In genomic region chr16:45148488-45149082, GRCm38 (mm10) we compare ENCODE assay signal across 30 mouse cellular contexts. TPM values are rescaled to one million over a fixed set of nuclear protein-coding genes. Genes with fewer than 3 reads are reported as not detected.
DNase-seq lines count a peak whose midpoint lies in the region; ATAC-seq and TF ChIP-seq lines count a peak whose summit lies in the region.
"Had no signal": no experiment of that assay in that cellular context is flagged by ENCODE, and none has a peak within 500 bp of the region (broad histone marks: within the 10 kb centered on the region; RNA-seq: fewer than 3 reads in every experiment).

No protein-coding gene starts in this region.

- no peaks in the 10 kb centered on the region for H3K4me1 ChIP-seq in lung, postnatal 0 days (ENCODE audit: insufficient read depth, low read depth, low read length)
- peaks cover 10% of the 10 kb centered on the region for H3K4me1 ChIP-seq in bone marrow macrophage, adult 2 months (ENCODE audit: control insufficient read depth, insufficient read depth, low read length)
- no peaks in the 10 kb centered on the region for H3K4me1 ChIP-seq in forebrain, embryonic 10.5 days
- H3K4me1 ChIP-seq: embryonic facial prominence, embryonic 12.5 days; forebrain, embryonic 15.5 days; kidney, embryonic 15.5 days; limb, embryonic 13.5 days; neural tube, embryonic 13.5 days had no signal

- no peak overlapping the region for H3K4me2 ChIP-seq in lung, postnatal 0 days (replicated peaks; ENCODE audit: low read depth, low read length)
- H3K4me2 ChIP-seq: embryonic facial prominence, embryonic 12.5 days; forebrain, embryonic 15.5 days; kidney, embryonic 15.5 days; limb, embryonic 13.5 days; liver, embryonic 11.5 days; midbrain, embryonic 11.5 days; neural tube, embryonic 13.5 days had no signal

- no peak overlapping the region for H3K9ac ChIP-seq in lung, postnatal 0 days (replicated peaks; ENCODE audit: low read depth)
- H3K9ac ChIP-seq: embryonic facial prominence, embryonic 12.5 days; forebrain, embryonic 15.5 days; kidney, embryonic 15.5 days; limb, embryonic 13.5 days; neural tube, embryonic 13.5 days had no signal

- H3K4me3 ChIP-seq in lung, postnatal 0 days (ENCODE audit: low read depth, low read length): no peak overlapping the region
- no peak overlapping the region for H3K4me3 ChIP-seq in bone marrow macrophage, adult 2 months (ENCODE audit: insufficient read depth, low read length)
- H3K4me3 ChIP-seq in forebrain, embryonic 10.5 days: no peak overlapping the region
- H3K4me3 ChIP-seq: embryonic facial prominence, embryonic 12.5 days; forebrain, embryonic 15.5 days; gastrocnemius, adult 2 months; kidney, embryonic 15.5 days; layer of hippocampus, adult 2 months; limb, embryonic 13.5 days; neural tube, embryonic 13.5 days had no signal

- TF ChIP-seq EP300 in lung, postnatal 0 days (IDR thresholded peaks at IDR 0.05): no peak

- no peak for TF ChIP-seq POLR2A in bone marrow macrophage, adult 2 months (IDR thresholded peaks at IDR 0.05; ENCODE audit: borderline replicate concordance, low read depth, low read length)

- no peak for ATAC-seq in lung, postnatal 0 days
- ATAC-seq in megakaryocyte, adult 5-6 weeks (ENCODE audit: poor library complexity, severe bottlenecking): peak; percentile 94
- ATAC-seq: CD4-positive, CD25-positive, alpha-beta regulatory T cell, adult 4 months; forebrain, embryonic 15.5 days; hindbrain, embryonic 16.5 days; midbrain, embryonic 16.5 days had no signal

- no peaks in the 10 kb centered on the region for H3K9me3 ChIP-seq in lung, postnatal 0 days (ENCODE audit: low read length)
- no peaks in the 10 kb centered on the region for H3K9me3 ChIP-seq in forebrain, embryonic 10.5 days
- H3K9me3 ChIP-seq: embryonic facial prominence, embryonic 12.5 days; forebrain, embryonic 15.5 days; kidney, embryonic 15.5 days; limb, embryonic 13.5 days; neural tube, embryonic 13.5 days had no signal

- WGBS in lung, postnatal 0 days: 89% methylated on average over 10 of the region's 10 CpGs
- 95% methylated on average over 10 of the region's 10 CpGs for WGBS in forebrain, embryonic 10.5 days

- H3K27me3 ChIP-seq in lung, postnatal 0 days (replicated peaks; ENCODE audit: insufficient read depth, low read length): no peaks in the 10 kb centered on the region
- H3K27me3 ChIP-seq in forebrain, embryonic 10.5 days (ENCODE audit: poor library complexity, severe bottlenecking): no peaks in the 10 kb centered on the region
- H3K27me3 ChIP-seq: embryonic facial prominence, embryonic 12.5 days; forebrain, embryonic 15.5 days; kidney, embryonic 15.5 days; limb, embryonic 13.5 days; neural tube, embryonic 13.5 days had no signal

- no peak for TF ChIP-seq CTCF in lung, postnatal 0 days (IDR thresholded peaks at IDR 0.05)
- TF ChIP-seq CTCF in bone marrow macrophage, adult 2 months (IDR thresholded peaks at IDR 0.05; ENCODE audit: low read depth, low read length): no peak

- peaks cover 18% of the 10 kb centered on the region for H3K36me3 ChIP-seq in lung, postnatal 0 days (ENCODE audit: insufficient read depth, low read length)
- H3K36me3 ChIP-seq in forebrain, embryonic 10.5 days (replicated peaks): peaks cover 79% of the 10 kb centered on the region

- no peak overlapping the region for H3K27ac ChIP-seq in lung, postnatal 0 days (ENCODE audit: low read length)
- H3K27ac ChIP-seq in bone marrow macrophage, adult 2 months (ENCODE audit: insufficient read depth, low read depth, low read length): peak overlapping the region; percentile 39
- H3K27ac ChIP-seq in forebrain, embryonic 10.5 days: no peak overlapping the region
- H3K27ac ChIP-seq: embryonic facial prominence, embryonic 12.5 days; forebrain, embryonic 15.5 days; gastrocnemius, adult 2 months; kidney, embryonic 15.5 days; layer of hippocampus, adult 2 months; limb, embryonic 13.5 days; neural tube, embryonic 13.5 days had no signal

- peak; percentile 25 for DNase-seq in lung, postnatal 0 days (ENCODE audit: low spot score)
- no peak for DNase-seq in lung, adult 18-20 months
- DNase-seq in thymus, postnatal 25 days: no peak
- no peak for DNase-seq in forebrain, embryonic 10.5 days (ENCODE audit: extremely low spot score, low spot score)
- DNase-seq in kidney, postnatal 4 days: no peak
- DNase-seq: adrenal gland, postnatal 14 days; cerebellum, adult 8-10 months; cerebellum, postnatal 25 days; embryo, embryonic 11 days; gastrocnemius, adult 2 months; gastrocnemius, postnatal 36 days; heart, postnatal 14 days; kidney, adult 18-20 months; kidney, postnatal 25 days; lung, adult 2 months; right cerebral cortex, postnatal 14 days; thymus, postnatal 14 days had no signal

RNA-seq across cellular contexts. Expression of gene Slc35a5, which starts 9.9 kb away (rescaled TPM):
- 21.9 and 28.7 TPM in 2 replicates for polyA plus RNA-seq in lung, postnatal 0 days (2015; fragmentation: Nextera tagmentation; extraction: Ambion mirVana)
- polyA plus RNA-seq in bone marrow macrophage, adult 2 months (2012; ENCODE audit: insufficient read depth, insufficient read length, missing spikeins): 61.8 and 65.1 TPM in 2 replicates
- total RNA-seq in megakaryocyte, adult 5-6 weeks (2015): 42.4 and 45.9 TPM in 2 replicates
- total RNA-seq in megakaryocyte, adult 5-6 weeks (2017): 30.9 and 42.2 TPM in 2 replicates
- 10.1 and 12.0 TPM in 2 replicates for polyA plus RNA-seq in forebrain, embryonic 10.5 days (2016; fragmentation: Nextera tagmentation; extraction: Ambion mirVana)

RNA-seq across cellular contexts. Expression of gene Atg3, which starts 10.0 kb away (rescaled TPM):
- polyA plus RNA-seq in lung, postnatal 0 days (2015; fragmentation: Nextera tagmentation; extraction: Ambion mirVana): 53.9 and 55.8 TPM in 2 replicates
- polyA plus RNA-seq in bone marrow macrophage, adult 2 months (2012; ENCODE audit: insufficient read depth, insufficient read length, missing spikeins): 52.2 and 53.3 TPM in 2 replicates
- 117 and 132 TPM in 2 replicates for total RNA-seq in megakaryocyte, adult 5-6 weeks (2015)
- 92.7 and 98.2 TPM in 2 replicates for total RNA-seq in megakaryocyte, adult 5-6 weeks (2017)
- 33.3 and 34.6 TPM in 2 replicates for polyA plus RNA-seq in forebrain, embryonic 10.5 days (2016; fragmentation: Nextera tagmentation; extraction: Ambion mirVana)

RNA-seq across cellular contexts. Expression of gene Ccdc80, which starts 55.4 kb away (rescaled TPM):
- 62.4 and 81.7 TPM in 2 replicates for polyA plus RNA-seq in lung, postnatal 0 days (2015; fragmentation: Nextera tagmentation; extraction: Ambion mirVana)
- 1.5 and 1.6 TPM in 2 replicates for polyA plus RNA-seq in bone marrow macrophage, adult 2 months (2012; ENCODE audit: insufficient read depth, insufficient read length, missing spikeins)
- total RNA-seq in megakaryocyte, adult 5-6 weeks (2015): 0.59 and 0.71 TPM in 2 replicates
- 0.49 and 0.99 TPM in 2 replicates for total RNA-seq in megakaryocyte, adult 5-6 weeks (2017)
- 11.7 and 14.0 TPM in 2 replicates for polyA plus RNA-seq in forebrain, embryonic 10.5 days (2016; fragmentation: Nextera tagmentation; extraction: Ambion mirVana)
